Comparison of ENCODE assay signal across 12 mouse cellular contexts in genomic region chr3:27285072-27285471, GRCm38 (mm10). TPM values are rescaled to one million over a fixed set of nuclear protein-coding genes. Genes with fewer than 3 reads are reported as not detected.
A peak's percentile ranks its signal among the peaks of the same experiment; 100 is the strongest.
DNase-seq lines count a peak whose midpoint lies in the region; ATAC-seq lines count a peak whose summit lies in the region.
"Had no signal": no experiment of that assay in that cellular context is flagged by ENCODE, and none has a peak within 500 bp of the region (broad histone marks: within the 10 kb centered on the region; RNA-seq: fewer than 3 reads in every experiment).

No protein-coding gene starts in this region.

- H3K9ac ChIP-seq in liver, embryonic 16.5 days (ENCODE audit: low read depth, low read length), result no peak overlapping the region
- H3K9ac ChIP-seq in liver, embryonic 11.5 days (ENCODE audit: low read depth, low read length), result no peak overlapping the region
- H3K9ac ChIP-seq: heart, embryonic 13.5 days; liver, embryonic 15.5 days had no signal

- H3K27ac ChIP-seq in liver, embryonic 16.5 days (ENCODE audit: low read length), result no peak overlapping the region
- H3K27ac ChIP-seq in liver, embryonic 11.5 days (ENCODE audit: low read depth, low read length), result no peak overlapping the region
- H3K27ac ChIP-seq: heart, embryonic 13.5 days; liver, embryonic 15.5 days had no signal

- no peak overlapping the region for H3K4me3 ChIP-seq in liver, embryonic 16.5 days (ENCODE audit: low read depth, low read length)
- H3K4me3 ChIP-seq in liver, embryonic 11.5 days (ENCODE audit: low read depth, low read length), result no peak overlapping the region
- H3K4me3 ChIP-seq: heart, embryonic 13.5 days; liver, embryonic 15.5 days had no signal

- 32% methylated on average over 9 of the region's 9 CpGs for WGBS in liver, embryonic 16.5 days (ENCODE audit: insufficient replicate concordance)
- 55% methylated on average over 9 of the region's 9 CpGs for WGBS in liver, embryonic 11.5 days

- H3K4me2 ChIP-seq in liver, embryonic 16.5 days (ENCODE audit: low read depth, low read length), result no peak overlapping the region
- H3K4me2 ChIP-seq in liver, embryonic 11.5 days, result no peak overlapping the region
- H3K4me2 ChIP-seq: heart, embryonic 13.5 days; liver, embryonic 15.5 days had no signal

- ATAC-seq in liver, embryonic 16.5 days (ENCODE audit: low read depth), result peak; percentile 28; the same call in 1 of the 2 replicates
- no peak; the same call in 1 of the 2 replicates for ATAC-seq in liver, embryonic 11.5 days (replicated peaks; ENCODE audit: low FRiP score)
- ATAC-seq: intestine, postnatal 0 days had no signal

- no peaks in the 10 kb centered on the region for H3K9me3 ChIP-seq in liver, embryonic 16.5 days (replicated peaks; ENCODE audit: control insufficient read depth, low read length)
- H3K9me3 ChIP-seq in liver, embryonic 11.5 days (ENCODE audit: control insufficient read depth, low read length), result no peaks in the 10 kb centered on the region
- H3K9me3 ChIP-seq: heart, embryonic 13.5 days; liver, embryonic 15.5 days had no signal

- H3K27me3 ChIP-seq in liver, embryonic 16.5 days (ENCODE audit: control insufficient read depth, insufficient read depth, low read depth, low read length), result no peaks in the 10 kb centered on the region
- no peaks in the 10 kb centered on the region for H3K27me3 ChIP-seq in liver, embryonic 11.5 days (replicated peaks; ENCODE audit: control insufficient read depth, insufficient read depth, low read length)
- H3K27me3 ChIP-seq: liver, embryonic 15.5 days had no signal

- H3K4me1 ChIP-seq in liver, embryonic 16.5 days (ENCODE audit: control insufficient read depth, low read depth, low read length), result peaks cover 13% of the 10 kb centered on the region
- peaks cover 8% of the 10 kb centered on the region for H3K4me1 ChIP-seq in liver, embryonic 11.5 days (replicated peaks; ENCODE audit: control insufficient read depth, insufficient read depth, low read length)

- no peak for DNase-seq in liver, embryonic 11.5 days (ENCODE audit: low spot score)
- peak; percentile 28 for DNase-seq in adrenal gland, postnatal 10 days
- DNase-seq in kidney, adult 9 months, result peak; percentile 48
- peak; percentile 25 to 63 for DNase-seq in lung, postnatal 4 days
- no peak for DNase-seq in embryo, embryonic 11 days
- no peak for DNase-seq in embryo, embryonic 10 days (ENCODE audit: low spot score)
- DNase-seq: cerebellum, postnatal 14 days had no signal

- H3K36me3 ChIP-seq in liver, embryonic 16.5 days (ENCODE audit: control insufficient read depth, insufficient read depth), result no peaks in the 10 kb centered on the region
- H3K36me3 ChIP-seq in liver, embryonic 11.5 days (ENCODE audit: control insufficient read depth, insufficient read depth, low read length), result no peaks in the 10 kb centered on the region
- H3K36me3 ChIP-seq: heart, embryonic 13.5 days; liver, embryonic 15.5 days had no signal

RNA-seq across cellular contexts. Expression of gene Tnfsf10, which starts 31.8 kb away (rescaled TPM):
- 0.15 and 0.17 TPM in 2 replicates for polyA plus RNA-seq in liver, embryonic 16.5 days (2015; fragmentation: Nextera tagmentation; extraction: Ambion mirVana)
- 0.03 and 0.05 TPM in 2 replicates for polyA plus RNA-seq in liver, embryonic 11.5 days (2014; fragmentation: Nextera tagmentation; extraction: Ambion mirVana)
- 10 to 100 TPM in 1 of 2 experiments, 1 to 10 TPM in 1; 8.0 to 15.0 TPM for total RNA-seq in adrenal gland, postnatal 10 days (2021)
- total RNA-seq: ES-E14 had no signal

Comparison
In these comparisons a context has a peak if more than half of its experiments do, and no peak if none do; other contexts are left out.
1. DNase-seq: peak in adrenal gland, postnatal 10 days (single experiment), kidney, adult 9 months (single experiment) and lung, postnatal 4 days (2 of 2); none in liver, embryonic 11.5 days (single experiment), embryo, embryonic 11 days (single experiment) and embryo, embryonic 10 days (single experiment).